Comparison of ENCODE assay signal across 28 mouse cellular contexts in the genomic region with DNA sequence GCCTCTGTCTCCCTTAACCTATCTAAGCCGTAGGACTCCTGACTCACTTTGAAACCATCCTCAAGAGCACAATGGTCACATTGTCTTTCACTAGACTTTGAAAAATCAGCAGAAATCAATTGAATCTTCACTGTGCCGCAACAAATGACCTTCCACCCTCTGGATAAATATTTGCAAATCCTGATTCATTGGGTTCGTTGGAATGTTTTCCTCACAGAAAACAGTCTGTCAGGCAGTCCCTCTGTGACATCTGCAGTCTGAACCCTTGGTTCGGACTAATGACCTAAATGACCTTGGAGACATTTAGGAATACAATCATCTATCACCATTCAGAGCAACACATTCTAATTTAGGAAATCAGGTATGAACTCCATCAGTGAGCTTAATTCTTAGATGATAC. TPM values are rescaled to one million over a fixed set of nuclear protein-coding genes. Genes with fewer than 3 reads are reported as not detected.
"Had no signal": no experiment of that assay in that cellular context is flagged by ENCODE, and none has a peak within 500 bp of the region (broad histone marks: within the 10 kb centered on the region; RNA-seq: fewer than 3 reads in every experiment).

No protein-coding gene starts in this region.

- H3K27me3 ChIP-seq: heart, embryonic 12.5 days; hindbrain, embryonic 12.5 days; intestine, embryonic 15.5 days; limb, embryonic 12.5 days; liver, embryonic 12.5 days had no signal

- H3K4me1 ChIP-seq: hindbrain, embryonic 10.5 days; hindbrain, embryonic 12.5 days; intestine, embryonic 15.5 days had no signal

- H3K9ac ChIP-seq: heart, embryonic 12.5 days; hindbrain, embryonic 12.5 days; hindbrain, embryonic 14.5 days; intestine, embryonic 15.5 days; limb, embryonic 12.5 days; liver, embryonic 12.5 days; liver, embryonic 14.5 days had no signal

- H3K36me3 ChIP-seq: heart, embryonic 10.5 days; heart, embryonic 12.5 days; hindbrain, embryonic 10.5 days; hindbrain, embryonic 12.5 days; intestine, embryonic 15.5 days; limb, embryonic 10.5 days; limb, embryonic 12.5 days; liver, embryonic 12.5 days had no signal

- DNase-seq: gastrocnemius, adult 2 months; gastrocnemius, postnatal 10 days; gastrocnemius, postnatal 25 days; heart, adult 18-20 months; heart, postnatal 10 days; heart, postnatal 4 days; kidney, adult 18-20 months; kidney, adult 8-10 months; kidney, postnatal 10 days; kidney, postnatal 25 days; kidney, postnatal 4 days had no signal

- H3K27ac ChIP-seq: gastrocnemius, adult 2 months; heart, embryonic 10.5 days; hindbrain, embryonic 10.5 days; hindbrain, embryonic 12.5 days; hindbrain, embryonic 14.5 days; intestine, embryonic 15.5 days; layer of hippocampus, adult 2 months; left cerebral cortex, adult 2 months; limb, embryonic 10.5 days; limb, embryonic 12.5 days; liver, embryonic 12.5 days; liver, embryonic 14.5 days had no signal

- H3K4me3 ChIP-seq: gastrocnemius, adult 2 months; heart, embryonic 10.5 days; heart, embryonic 12.5 days; hindbrain, embryonic 10.5 days; hindbrain, embryonic 12.5 days; intestine, embryonic 15.5 days; layer of hippocampus, adult 2 months; left cerebral cortex, adult 2 months; limb, embryonic 10.5 days; limb, embryonic 12.5 days; liver, embryonic 12.5 days had no signal

RNA-seq across cellular contexts. Expression of a gene that starts 7.9 kb away (rescaled TPM):
- total RNA-seq: granulocyte monocyte progenitor cell, adult 5-6 weeks had no signal
- polyA plus RNA-seq: heart, embryonic 14.5 days; heart, embryonic 16.5 days; hindbrain, embryonic 10.5 days; hindbrain, embryonic 12.5 days; inflammation-experienced regulatory T-cells, adult 6 months; kidney, embryonic 14.5 days had no signal
